Mouse (Mus musculus): ENCODE measurements at regions not wholly inside any gene's neighbourhood (a gene's known extent, or its start where the extent isn't known, plus 50 kb on each side); places are given as distances from the start of the nearest gene placed in this dataset.

DNA sequence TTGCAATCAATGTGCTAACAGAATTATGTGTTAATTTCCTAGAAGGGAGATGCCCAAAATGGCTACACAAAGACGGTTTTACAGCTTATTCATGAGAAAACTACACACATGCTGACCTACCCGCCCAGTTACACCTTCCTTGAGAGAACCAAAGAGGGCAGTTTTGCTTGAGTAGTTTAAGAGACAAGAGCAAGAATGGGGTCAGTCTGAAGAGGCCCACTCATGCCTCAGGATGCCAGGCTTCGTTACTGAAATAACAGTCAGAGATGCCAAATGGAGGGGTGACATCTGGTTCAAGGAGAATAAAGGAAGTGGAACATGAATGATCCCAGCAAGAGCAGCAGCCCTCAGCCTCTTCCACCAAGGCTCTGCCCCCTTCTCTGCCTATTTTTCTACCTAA is 178.6 kb upstream of the Ift57 start:
- no peak for TF ChIP-seq GATA4 (IDR thresholded peaks at IDR 0.05; ENCODE audit: insufficient replicate concordance, low read length)

- TF ChIP-seq GATA4 (IDR thresholded peaks at IDR 0.05; ENCODE audit: insufficient replicate concordance, low read length) = no peak
These were observed 177.3 kb upstream of the Ift57 start for GRCm38 (mm10) chr16:49521685-49522084.

- TF ChIP-seq GATA4 (IDR thresholded peaks at IDR 0.05; ENCODE audit: insufficient replicate concordance, low read length) = no peak
These were observed 176.5 kb upstream of the Ift57 start for GRCm38 (mm10) chr16:49522576-49522975.

- TF ChIP-seq GATA4 (IDR thresholded peaks at IDR 0.05; ENCODE audit: insufficient replicate concordance, low read length) = no peak
These were observed 170.0 kb upstream of the Ift57 start for GRCm38 (mm10) chr16:49529060-49529459.

DNA sequence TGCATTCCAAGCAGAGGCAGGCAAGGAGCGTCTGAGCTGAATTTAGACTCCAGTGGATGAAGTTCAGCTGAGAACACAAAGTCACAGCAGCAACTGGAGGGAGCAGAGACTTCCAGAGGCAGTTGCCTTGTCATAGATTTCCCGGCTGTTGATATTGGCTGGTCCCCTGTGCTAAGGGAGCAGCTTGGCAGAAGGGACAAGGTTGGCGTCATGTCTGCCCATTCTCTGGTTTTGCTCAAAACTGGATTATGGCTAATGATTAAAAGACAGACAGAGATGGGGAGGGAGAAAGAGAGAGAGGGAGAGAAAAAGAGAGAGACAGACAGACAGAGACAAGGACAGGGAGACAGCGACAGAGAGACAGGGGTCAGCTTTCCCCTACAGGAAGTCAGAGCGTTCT is 169.0 kb upstream of the Ift57 start:
- TF ChIP-seq GATA4 (IDR thresholded peaks at IDR 0.05; ENCODE audit: insufficient replicate concordance, low read length) = no peak

DNA sequence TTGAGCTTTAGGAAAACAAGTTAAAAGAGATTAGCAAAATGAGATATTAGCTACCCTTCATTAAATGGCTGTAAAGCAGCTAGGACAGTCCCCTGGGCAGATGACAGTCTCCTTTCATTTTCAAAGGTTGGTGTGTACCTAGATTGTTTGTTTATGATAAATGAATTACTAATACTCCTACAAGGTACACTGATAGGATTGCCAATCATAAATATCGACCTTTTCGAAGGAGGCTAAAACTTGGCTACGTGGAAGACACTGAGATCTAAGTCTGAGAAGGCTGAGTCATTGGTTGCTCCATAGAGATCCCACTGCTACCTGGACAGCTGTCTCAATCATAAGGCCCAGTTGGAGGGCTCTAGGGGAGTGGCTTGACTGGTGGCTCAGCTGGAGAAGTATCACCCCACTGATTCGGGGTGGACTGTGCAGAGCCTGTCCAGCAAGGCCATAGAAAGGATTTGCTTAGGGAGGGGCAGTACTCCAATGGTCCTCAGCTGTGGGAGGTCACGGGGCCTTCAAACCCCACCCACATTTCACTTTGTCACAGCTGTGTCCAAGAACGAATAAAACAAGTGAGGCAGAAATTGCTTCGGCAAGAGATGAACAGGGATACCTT is 166.9 kb upstream of the Ift57 start:
- TF ChIP-seq GATA4 (IDR thresholded peaks at IDR 0.05; ENCODE audit: insufficient replicate concordance, low read length) = no peak

DNA sequence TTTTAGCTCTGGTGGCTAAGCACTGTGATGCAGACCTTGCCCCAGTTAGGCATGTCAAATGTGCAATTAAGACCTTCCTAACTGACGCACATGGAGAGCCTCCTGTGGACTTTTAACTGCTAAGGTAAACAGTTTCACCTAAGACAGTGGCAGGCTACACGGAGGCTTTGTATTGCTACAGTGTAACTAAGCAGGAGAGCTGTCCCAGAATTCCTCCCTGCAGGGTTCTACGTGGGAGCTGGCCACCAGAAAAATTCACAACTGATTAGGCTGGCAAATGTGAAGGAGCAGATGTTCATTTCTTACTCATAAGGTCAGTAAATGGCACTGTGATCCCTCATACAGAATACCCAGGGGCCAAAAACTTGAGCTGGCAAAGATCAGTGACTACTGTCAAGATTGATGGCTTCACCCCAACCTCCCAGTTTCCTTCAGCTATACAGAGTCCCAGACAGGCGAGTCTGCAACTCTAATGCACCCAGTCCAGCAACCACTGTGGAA is 165.5 kb upstream of the Ift57 start:
- no peak for TF ChIP-seq GATA4 (IDR thresholded peaks at IDR 0.05; ENCODE audit: insufficient replicate concordance, low read length)

GRCm38 (mm10) chr16:49550231-49550630 is 148.8 kb upstream of the Ift57 start:
- no peak for TF ChIP-seq GATA4 (IDR thresholded peaks at IDR 0.05; ENCODE audit: insufficient replicate concordance, low read length)

GRCm38 (mm10) chr16:49570031-49570430 is 129.0 kb upstream of the Ift57 start:
- no peak for TF ChIP-seq GATA4 (IDR thresholded peaks at IDR 0.05; ENCODE audit: insufficient replicate concordance, low read length)

- no peak for TF ChIP-seq GATA4 (IDR thresholded peaks at IDR 0.05; ENCODE audit: insufficient replicate concordance, low read length)
These were observed 126.4 kb upstream of the Ift57 start for GRCm38 (mm10) chr16:49572485-49573170.

- no peak for TF ChIP-seq GATA4 (IDR thresholded peaks at IDR 0.05; ENCODE audit: insufficient replicate concordance, low read length)
These were observed 125.9 kb upstream of the Ift57 start for GRCm38 (mm10) chr16:49573171-49573517.

DNA sequence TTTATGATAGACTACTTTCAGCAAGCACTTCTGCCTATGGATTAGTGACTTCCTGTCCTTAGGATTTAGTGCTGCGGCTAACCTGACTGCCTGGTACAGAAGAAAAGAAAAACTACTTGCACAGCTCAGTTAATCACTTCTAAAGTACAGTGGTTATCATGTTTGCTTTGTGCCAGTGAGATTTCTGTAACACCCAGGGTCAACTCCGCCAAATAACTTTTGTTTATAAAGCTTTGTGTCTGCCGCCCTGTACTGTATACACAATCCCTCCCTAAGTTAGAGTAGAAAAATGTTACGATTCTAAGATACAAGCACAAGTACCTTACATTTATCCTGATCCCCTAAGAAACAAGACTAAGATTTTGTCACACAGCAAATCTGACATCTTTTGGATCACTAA is 120.1 kb upstream of the Ift57 start:
- no peak for TF ChIP-seq GATA4 (IDR thresholded peaks at IDR 0.05; ENCODE audit: insufficient replicate concordance, low read length)

DNA sequence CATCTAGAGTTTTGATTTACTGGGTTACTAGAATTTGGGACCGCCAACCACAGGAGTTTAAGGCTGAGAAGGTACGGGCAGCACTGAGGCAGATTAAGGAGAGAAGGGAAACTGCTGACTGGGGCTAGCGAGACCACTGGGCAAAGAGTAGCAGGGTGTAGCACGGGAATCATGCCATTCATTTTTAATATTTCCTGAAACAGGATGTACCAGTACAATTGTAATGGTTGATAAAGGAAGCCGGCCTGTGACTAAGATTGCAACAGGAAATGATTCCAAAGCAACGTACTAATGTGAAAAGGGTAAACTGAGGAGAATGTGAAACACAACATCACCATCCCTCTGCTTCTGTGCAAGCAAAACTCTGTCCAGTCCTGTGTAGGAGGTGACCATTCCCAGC is 118.3 kb upstream of the Ift57 start:
- 0 out of 2 replicates have a peak, but pooled peaks have one; percentile 38 for TF ChIP-seq GATA4 (IDR thresholded peaks at IDR 0.05; ENCODE audit: insufficient replicate concordance, low read length)

GRCm38 (mm10) chr16:49606500-49606899 is 92.5 kb upstream of the Ift57 start:
- no peak for TF ChIP-seq GATA4 (IDR thresholded peaks at IDR 0.05; ENCODE audit: insufficient replicate concordance, low read length)

GRCm38 (mm10) chr16:49614801-49615200 is 84.2 kb upstream of the Ift57 start:
- TF ChIP-seq GATA4 (IDR thresholded peaks at IDR 0.05; ENCODE audit: insufficient replicate concordance, low read length) = no peak

DNA sequence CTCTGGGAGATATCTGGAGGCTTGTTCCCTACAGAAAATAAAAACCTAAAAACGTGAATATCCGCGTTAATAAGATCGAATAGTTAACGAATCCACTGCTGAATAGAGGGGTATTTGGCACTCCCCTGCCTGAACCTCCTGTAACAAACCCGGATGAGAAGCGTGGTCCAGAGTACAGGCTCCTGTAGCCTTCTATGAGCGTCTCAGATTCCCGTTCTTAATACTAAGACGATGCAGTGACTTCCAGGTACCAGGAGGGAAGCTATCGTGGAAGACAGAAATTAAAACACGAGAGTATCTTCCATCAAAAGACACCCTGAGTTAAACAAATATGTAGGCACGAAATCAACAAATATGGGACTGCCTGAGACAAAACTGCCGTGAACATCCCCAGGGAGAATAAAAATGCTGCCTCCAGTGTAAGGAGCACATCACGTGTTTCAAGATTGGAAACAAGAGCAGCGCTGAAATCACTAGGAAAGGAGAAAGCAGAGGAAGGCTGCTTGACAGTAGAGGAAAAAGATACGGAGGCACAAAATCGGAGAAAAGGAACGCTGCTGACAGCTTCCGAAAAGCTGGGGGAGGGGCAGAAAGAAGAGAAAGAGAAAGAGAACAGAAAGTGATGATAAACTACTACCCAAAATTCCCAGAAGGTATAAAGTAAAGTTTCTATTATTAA is 83.6 kb upstream of the Ift57 start:
- no peak for TF ChIP-seq GATA4 (IDR thresholded peaks at IDR 0.05; ENCODE audit: insufficient replicate concordance, low read length)
